Mouse (Mus musculus): Measurements from ENCODE around the gene Herc3.
"Not testable (repeated sequence)": the region's sequence is repeated elsewhere in the genome, so short reads cannot be mapped to it uniquely, and the experiment has no call there.

Herc3 gene

GRCm38 (mm10) chr6:58831232-58832009, at the start of gene Herc3:
Herc3 (plus strand) TSS chr6:58831465.
- peak; percentile 75 for DNase-seq (ENCODE audit: low spot score)

GRCm38 (mm10) chr6:58801394-58801793, 29.9 kb upstream of the Herc3 start:
- DNase-seq (ENCODE audit: low spot score), result no peak

GRCm38 (mm10) chr6:58814381-58814780, 16.9 kb upstream of the Herc3 start:
- no peak for DNase-seq (ENCODE audit: low spot score)

- DNase-seq (ENCODE audit: low spot score), result not testable (repeated sequence)
Measured at GRCm38 (mm10) chr6:58817037-58817436, 14.2 kb upstream of the Herc3 start.

- DNase-seq (ENCODE audit: low spot score), result no peak
Measured at GRCm38 (mm10) chr6:58825619-58826018, 5.6 kb upstream of the Herc3 start.

- DNase-seq (ENCODE audit: low spot score), result no peak
Measured at GRCm38 (mm10) chr6:58826089-58826488, 5.2 kb upstream of the Herc3 start.

- no peak for DNase-seq (ENCODE audit: low spot score)
Measured at GRCm38 (mm10) chr6:58828582-58828981, 2.7 kb upstream of the Herc3 start.

GRCm38 (mm10) chr6:58830840-58831231, 429 bp upstream of the Herc3 start:
- no peak for DNase-seq (ENCODE audit: low spot score)

GRCm38 (mm10) chr6:58832591-58833018, 1.3 kb downstream of the Herc3 start:
- DNase-seq (ENCODE audit: low spot score), result peak; percentile 24

- DNase-seq (ENCODE audit: low spot score), result no peak
Measured at GRCm38 (mm10) chr6:58834470-58834869, 3.2 kb downstream of the Herc3 start.

GRCm38 (mm10) chr6:58835591-58835990, 4.3 kb downstream of the Herc3 start:
- DNase-seq (ENCODE audit: low spot score), result no peak

GRCm38 (mm10) chr6:58836476-58836875, 5.2 kb downstream of the Herc3 start:
- no peak for DNase-seq (ENCODE audit: low spot score)

- peak; percentile 39 for DNase-seq (ENCODE audit: low spot score)
Measured at GRCm38 (mm10) chr6:58837917-58838316, 6.7 kb downstream of the Herc3 start.

- DNase-seq (ENCODE audit: low spot score), result no peak
Measured at GRCm38 (mm10) chr6:58841208-58841607, 9.9 kb downstream of the Herc3 start.

GRCm38 (mm10) chr6:58842186-58842585, 10.9 kb downstream of the Herc3 start:
- DNase-seq (ENCODE audit: low spot score), result no peak

GRCm38 (mm10) chr6:58843580-58843979, 12.3 kb downstream of the Herc3 start:
- no peak for DNase-seq (ENCODE audit: low spot score)

- DNase-seq (ENCODE audit: low spot score), result no peak
Measured at GRCm38 (mm10) chr6:58844188-58844822, 13.0 kb downstream of the Herc3 start.

GRCm38 (mm10) chr6:58846850-58847692, 15.8 kb downstream of the Herc3 start:
- DNase-seq (ENCODE audit: low spot score), result no peak

- no peak for DNase-seq (ENCODE audit: low spot score)
Measured at GRCm38 (mm10) chr6:58847836-58848235, 16.6 kb downstream of the Herc3 start.

- no peak for DNase-seq (ENCODE audit: low spot score)
Measured at GRCm38 (mm10) chr6:58849356-58849755, 18.1 kb downstream of the Herc3 start.

- no peak for DNase-seq (ENCODE audit: low spot score)
Measured at GRCm38 (mm10) chr6:58855676-58856367, 24.6 kb downstream of the Herc3 start.

- no peak for DNase-seq (ENCODE audit: low spot score)
Measured at GRCm38 (mm10) chr6:58856494-58856893, 25.2 kb downstream of the Herc3 start.
